Mouse (Mus musculus) MEL (cell line): ENCODE results near the gene Gigyf1. TPM values are rescaled to one million over a fixed set of nuclear protein-coding genes. Genes with fewer than 3 reads are reported as not detected.

Source experiments
- DNase-seq: peaks from one replicate; pipeline ENCODE4 v3.0.0; 2011; ENCODE audit warnings: low read depth, low spot score
- H3K27ac ChIP-seq: 2 replicates; pipeline ENCODE4 v1.5.1; 2012; ENCODE audit warnings: low read depth, mild to moderate bottlenecking, control low read depth, low read length, moderate library complexity; ENCODE audit not compliant: control insufficient read depth
- H3K27me3 ChIP-seq, 2 experiments: fragments of 150-350 bp in 1 of 2; sonication (generic) in 1 of 2; 2 replicates each; pipeline ENCODE4 v1.6.1; 2012; ENCODE audit warnings: low read length in 2 of 2, mild to moderate bottlenecking in 2 of 2, improper control_type of control experiment in 1 of 2, moderate library complexity in 1 of 2; ENCODE audit not compliant: insufficient read depth in 2 of 2, control insufficient read depth in 1 of 2
- H3K36me3 ChIP-seq, 2 experiments: 2 replicates each; pipeline ENCODE4 v1.6.1; 2012 to 2014; ENCODE audit warnings: low read length in 2 of 2, improper control_type of control experiment in 1 of 2, inconsistent platforms in 1 of 2, mild to moderate bottlenecking in 1 of 2; ENCODE audit not compliant: insufficient read depth in 2 of 2, control insufficient read depth in 1 of 2
- H3K4me1 ChIP-seq, 2 experiments: fragments of 150-350 bp in 1 of 2; sonication (generic) in 1 of 2; 2 replicates each; pipeline ENCODE4 v1.6.1; 2012; ENCODE audit warnings: low read length in 2 of 2, improper control_type of control experiment in 1 of 2, mild to moderate bottlenecking in 1 of 2; ENCODE audit not compliant: insufficient read depth in 2 of 2, control insufficient read depth in 1 of 2
- H3K4me3 ChIP-seq, 2 experiments: fragments of 150-350 bp in 1 of 2; sonication (generic) in 1 of 2; 2 replicates each; pipeline ENCODE4 v1.5.1; 2012; ENCODE audit warnings: low read depth in 2 of 2, low read length in 2 of 2, mild to moderate bottlenecking in 2 of 2, moderate library complexity in 2 of 2, control low read depth in 1 of 2, improper control_type of control experiment in 1 of 2; ENCODE audit not compliant: control insufficient read depth in 1 of 2, insufficient read depth in 1 of 2
- H3K79me2 ChIP-seq: 2 replicates; pipeline ENCODE4 v1.6.1; 2012; ENCODE audit warnings: mild to moderate bottlenecking, low read length, moderate library complexity; ENCODE audit not compliant: control insufficient read depth, poor library complexity, insufficient read depth
- H3K9ac ChIP-seq: 2 replicates; pipeline ENCODE4 v1.6.1; 2012; ENCODE audit warnings: low read depth, mild to moderate bottlenecking, control low read depth, low read length, moderate library complexity; ENCODE audit not compliant: control insufficient read depth, poor library complexity, severe bottlenecking
- H3K9me3 ChIP-seq: fragments of 150-350 bp; sonication (generic); replicated peaks from 2 replicates; pipeline ENCODE4 v1.6.1; 2012; ENCODE audit warnings: mild to moderate bottlenecking, low read length, improper control_type of control experiment, moderate library complexity; ENCODE audit not compliant: insufficient read depth
- CHD1 ChIP-seq: IDR thresholded peaks from 2 replicates; pipeline ENCODE4 v1.6.1; 2012; ENCODE audit warnings: low read depth, mild to moderate bottlenecking, inconsistent platforms, low read length, improper control_type of control experiment
- CTCF ChIP-seq, 3 experiments: IDR thresholded peaks in 2 of 3; conservative IDR thresholded peaks in 1 of 3; 2 replicates each; pipeline ENCODE4 v1.5.1; 2011 to 2012; ENCODE audit warnings: low read length in 3 of 3, low read depth in 2 of 3, mild to moderate bottlenecking in 2 of 3, improper control_type of control experiment in 1 of 3, inconsistent platforms in 1 of 3, mixed read lengths in 1 of 3, moderate library complexity in 1 of 3; ENCODE audit not compliant: control insufficient read depth in 1 of 3, insufficient read depth in 1 of 3, poor library complexity in 1 of 3, severe bottlenecking in 1 of 3
- E2F4 ChIP-seq: IDR thresholded peaks from 2 replicates; pipeline ENCODE4 v1.6.1; 2011; ENCODE audit warnings: low read depth, low read length, improper control_type of control experiment, borderline replicate concordance
- ELF1 ChIP-seq: IDR thresholded peaks from 2 replicates; pipeline ENCODE4 v1.6.1; 2014; ENCODE audit warnings: low read depth, mild to moderate bottlenecking, inconsistent platforms, low read length, improper control_type of control experiment, moderate library complexity
- EP300 ChIP-seq, 2 experiments: IDR thresholded peaks; 2 replicates each; pipeline ENCODE4 v1.6.1; 2011; ENCODE audit warnings: improper control_type of control experiment in 2 of 2, low read length in 2 of 2, low read depth in 1 of 2, mild to moderate bottlenecking in 1 of 2
- GATA1 ChIP-seq: IDR thresholded peaks from 2 replicates; pipeline ENCODE4 v1.6.1; 2011; ENCODE audit warnings: low read depth, low read length, improper control_type of control experiment
- HCFC1 ChIP-seq: IDR thresholded peaks from 2 replicates; pipeline ENCODE4 v1.6.1; 2012; ENCODE audit warnings: low read depth, mild to moderate bottlenecking, inconsistent platforms, low read length, improper control_type of control experiment, moderate library complexity
- JUND ChIP-seq: IDR thresholded peaks from 2 replicates; pipeline ENCODE4 v1.6.1; 2011; ENCODE audit warnings: low read depth, mild to moderate bottlenecking, improper control_type of control experiment, low read length
- MAFK ChIP-seq: IDR thresholded peaks from 2 replicates; pipeline ENCODE4 v1.6.1; 2011; ENCODE audit warnings: low read depth, mild to moderate bottlenecking, low read length, improper control_type of control experiment, borderline replicate concordance
- MAZ ChIP-seq: IDR thresholded peaks from 2 replicates; pipeline ENCODE4 v1.6.1; 2012; ENCODE audit warnings: low read depth, mild to moderate bottlenecking, inconsistent platforms, low read length, improper control_type of control experiment
- MEF2A ChIP-seq: IDR thresholded peaks from 2 replicates; pipeline ENCODE4 v1.6.1; 2014; ENCODE audit warnings: low read depth, mild to moderate bottlenecking, inconsistent platforms, low read length, improper control_type of control experiment; ENCODE audit not compliant: poor library complexity, insufficient replicate concordance, severe bottlenecking; ENCODE audit errors: extremely low read depth
- MYB ChIP-seq: IDR thresholded peaks from 2 replicates; pipeline ENCODE4 v1.6.1; 2011; ENCODE audit warnings: mild to moderate bottlenecking, low read depth, low read length, improper control_type of control experiment
- NELFE ChIP-seq: IDR thresholded peaks from 2 replicates; pipeline ENCODE4 v1.6.1; 2011; ENCODE audit warnings: low read depth, low read length, improper control_type of control experiment
- POLR2AphosphoS2 ChIP-seq: IDR thresholded peaks from 2 replicates; pipeline ENCODE4 v1.6.1; 2011; ENCODE audit warnings: low read length, improper control_type of control experiment
- POLR2AphosphoS5 ChIP-seq: IDR thresholded peaks from 2 replicates; pipeline ENCODE4 v1.6.1; 2012; ENCODE audit warnings: low read depth, borderline replicate concordance, mild to moderate bottlenecking, inconsistent platforms, low read length, moderate library complexity, mixed read lengths
- RAD21 ChIP-seq: IDR thresholded peaks from 2 replicates; pipeline ENCODE4 v1.6.1; 2011; ENCODE audit warnings: mild to moderate bottlenecking, low read depth, low read length, improper control_type of control experiment
- RCOR1 ChIP-seq: IDR thresholded peaks from 2 replicates; pipeline ENCODE4 v1.6.1; 2012; ENCODE audit warnings: low read depth, mild to moderate bottlenecking, inconsistent platforms, low read length, improper control_type of control experiment
- SMC3 ChIP-seq: IDR thresholded peaks from 2 replicates; pipeline ENCODE4 v1.6.1; 2011; ENCODE audit warnings: low read depth, low read length, improper control_type of control experiment
- TAL1 ChIP-seq: IDR thresholded peaks from 2 replicates; pipeline ENCODE4 v1.6.1; 2012; ENCODE audit warnings: mild to moderate bottlenecking, inconsistent platforms, low read length, moderate library complexity, mixed read lengths
- TBP ChIP-seq: IDR thresholded peaks from 2 replicates; pipeline ENCODE4 v1.8.0; 2011; ENCODE audit warnings: low read depth, low read length, improper control_type of control experiment
- USF1 ChIP-seq: IDR thresholded peaks from 2 replicates; pipeline ENCODE4 v1.6.1; 2014; ENCODE audit warnings: low read depth, mild to moderate bottlenecking, inconsistent platforms, low read length, improper control_type of control experiment, moderate library complexity
- ZC3H11A ChIP-seq: IDR thresholded peaks from 2 replicates; pipeline ENCODE4 v1.6.1; 2012; ENCODE audit warnings: low read depth, mild to moderate bottlenecking, inconsistent platforms, low read length, improper control_type of control experiment
- ZMIZ1 ChIP-seq: IDR thresholded peaks from 2 replicates; pipeline ENCODE4 v1.6.1; 2012; ENCODE audit warnings: low read depth, mild to moderate bottlenecking, inconsistent platforms, low read length, improper control_type of control experiment, moderate library complexity
- ZNF384 ChIP-seq: IDR thresholded peaks from 2 replicates; pipeline ENCODE4 v1.6.1; 2012; ENCODE audit warnings: low read depth, mild to moderate bottlenecking, inconsistent platforms, low read length, improper control_type of control experiment
- polyA plus RNA-seq, 2 experiments: library from polyadenylated mRNA; stranded (reverse) in 1 of 2; unstranded in 1 of 2; fragments of >175 nt in 1 of 2; fragments of >200 nt in 1 of 2; gene quantifications; 2 replicates each; pipeline versions ENCODE4 v1.2.1 to v1.2.4; 2012; ENCODE audit warnings: low replicate concordance in 2 of 2, low read depth in 1 of 2; ENCODE audit not compliant: insufficient read length in 2 of 2, insufficient read depth in 1 of 2, missing spikeins in 1 of 2
- total RNA-seq: library from RNA; depleted of rRNA; stranded (reverse); fragments of 300-350 nt; gene quantifications from 2 replicates; pipeline ENCODE4 v1.2.3, GENCODE M21; 2012

Gigyf1 gene
- total and polyA plus RNA-seq, 3 experiments, result 5.1 to 24.6 TPM; not detected in 1

GRCm38 (mm10) chr5:137474351-137474750, 44.0 kb upstream of the Gigyf1 start (continued):
- no peak for TF ChIP-seq E2F4
- no peak for TF ChIP-seq POLR2AphosphoS2

GRCm38 (mm10) chr5:137476964-137477363, 41.4 kb upstream of the Gigyf1 start, which contains the start of gene Zan:
TSS of gene Zan (minus strand) at chr5:137477064.
- H3K9ac ChIP-seq, result no peak within 1 kb of the TSS
- DNase-seq, result no peak
- peaks cover 0 to 3% of the 10 kb centered on the region in 2 experiments; a peak in 2 of 4 replicates for H3K36me3 ChIP-seq
- no peaks in the 10 kb centered on the region for H3K9me3 ChIP-seq
- TF ChIP-seq MAFK (no peak), GATA1 (no peak), RCOR1 (no peak), MYB (no peak), USF1 (no peak)
- no peak within 1 kb of the TSS for H3K27ac ChIP-seq
- H3K4me1 ChIP-seq, result peaks cover 0 to 2% of the 10 kb centered on the region in 2 experiments; a peak in 2 of 4 replicates
- no peak within 1 kb of the TSS for H3K4me3 ChIP-seq
- H3K79me2 ChIP-seq, result no peaks in the 10 kb centered on the region
- H3K27me3 ChIP-seq, result peaks cover 2 to 7% of the 10 kb centered on the region in 2 experiments; a peak in 3 of 4 replicates

- no peak overlapping the region for H3K27ac ChIP-seq
Observed at GRCm38 (mm10) chr5:137481138-137481537, 37.2 kb upstream of the Gigyf1 start.

GRCm38 (mm10) chr5:137481897-137482296, 36.5 kb upstream of the Gigyf1 start:
- Histone ChIP-seq H3K4me3 (no peak overlapping the region), H3K27ac (no peak overlapping the region), H3K9ac (no peak overlapping the region), H3K79me2 (no peaks in the 10 kb centered on the region), H3K4me1 (no peaks in the 10 kb centered on the region), H3K9me3 (no peaks in the 10 kb centered on the region), H3K27me3 (peaks cover 0 to 5% of the 10 kb centered on the region in 2 experiments; a peak in 2 of 4 replicates), H3K36me3 (no peaks in the 10 kb centered on the region)
- no peak for DNase-seq
- no peak for TF ChIP-seq EP300 (IDR thresholded peaks at IDR 0.05; ENCODE audit: low read depth in 1 of 2, low read length in 2 of 2)
- no peak for TF ChIP-seq MEF2A
- no peak for TF ChIP-seq NELFE
- TF ChIP-seq TBP, result no peak
- no peak for TF ChIP-seq ZMIZ1
- TF ChIP-seq RCOR1, result no peak
- no peak for TF ChIP-seq CHD1
- TF ChIP-seq E2F4, result no peak
- TF ChIP-seq RAD21, result no peak
- TF ChIP-seq POLR2AphosphoS2, result no peak
- TF ChIP-seq SMC3, result no peak
- no peak for TF ChIP-seq JUND
- TF ChIP-seq ZC3H11A, result no peak
- TF ChIP-seq MYB, result no peak
- no peak for TF ChIP-seq HCFC1
- no peak for TF ChIP-seq POLR2AphosphoS5
- no peak for TF ChIP-seq ELF1
- TF ChIP-seq USF1, result no peak

More at GRCm38 (mm10) chr5:137481138-137481537, 37.2 kb upstream of the Gigyf1 start:
- H3K4me3 ChIP-seq, result no peak overlapping the region
- no peaks in the 10 kb centered on the region for H3K79me2 ChIP-seq
- H3K27me3 ChIP-seq, result peaks cover 0 to 8% of the 10 kb centered on the region in 2 experiments; a peak in 3 of 4 replicates
- no peaks in the 10 kb centered on the region for H3K36me3 ChIP-seq
- no peak overlapping the region for H3K9ac ChIP-seq
- DNase-seq, result peak; percentile 77
- H3K9me3 ChIP-seq, result no peaks in the 10 kb centered on the region
- no peaks in the 10 kb centered on the region for H3K4me1 ChIP-seq
- TF ChIP-seq RAD21 (peak; percentile 79), MAZ (no peak), CTCF (IDR thresholded peaks at IDR 0.05 in 2 of 3, conservative IDR thresholded peaks at IDR 0.05 in 1 of 3; ENCODE audit: control insufficient read depth in 1 of 3, insufficient read depth in 1 of 3, low read depth in 2 of 3, low read length in 3 of 3, poor library complexity in 1 of 3, severe bottlenecking in 1 of 3) (peak; percentile 72 to 83 (median 82)), SMC3 (peak; percentile 67), ZNF384 (peak; percentile 90), TAL1 (no peak), ZC3H11A (peak; percentile 63)
